Mouse (Mus musculus): ENCODE results near the gene Sh3d19.

Sh3d19 gene

GRCm38 (mm10) chr3:85970742-85971598 lies at the start of gene Sh3d19:
Gene Sh3d19 (plus strand): TSS chr3:85971109.
- DNase-seq (ENCODE audit: low spot score): no peak

- DNase-seq (ENCODE audit: low spot score): no peak
Observed at GRCm38 (mm10) chr3:85922331-85922730, 48.6 kb upstream of the Sh3d19 start.

- DNase-seq (ENCODE audit: low spot score): no peak
Observed at GRCm38 (mm10) chr3:85923343-85923742, 47.6 kb upstream of the Sh3d19 start.

- peak; percentile 74 for DNase-seq (ENCODE audit: low spot score)
Observed at GRCm38 (mm10) chr3:85923954-85924945, 46.7 kb upstream of the Sh3d19 start.

GRCm38 (mm10) chr3:85927296-85927695 lies 43.6 kb upstream of the Sh3d19 start:
- no peak for DNase-seq (ENCODE audit: low spot score)

GRCm38 (mm10) chr3:85928140-85928611 lies 42.7 kb upstream of the Sh3d19 start:
- peak; percentile 16 for DNase-seq (ENCODE audit: low spot score)

GRCm38 (mm10) chr3:85929711-85930110 lies 41.2 kb upstream of the Sh3d19 start:
- DNase-seq (ENCODE audit: low spot score): no peak

GRCm38 (mm10) chr3:85930671-85931255 lies 40.1 kb upstream of the Sh3d19 start:
- DNase-seq (ENCODE audit: low spot score): no peak

GRCm38 (mm10) chr3:85931859-85932258 lies 39.0 kb upstream of the Sh3d19 start:
- no peak for DNase-seq (ENCODE audit: low spot score)

GRCm38 (mm10) chr3:85933586-85933985 lies 37.3 kb upstream of the Sh3d19 start:
- no peak for DNase-seq (ENCODE audit: low spot score)

GRCm38 (mm10) chr3:85950914-85951313 lies 20.0 kb upstream of the Sh3d19 start:
- DNase-seq (ENCODE audit: low spot score): no peak

GRCm38 (mm10) chr3:85952696-85953283 lies 18.1 kb upstream of the Sh3d19 start:
- no peak for DNase-seq (ENCODE audit: low spot score)

- no peak for DNase-seq (ENCODE audit: low spot score)
Observed at GRCm38 (mm10) chr3:85955269-85955668, 15.6 kb upstream of the Sh3d19 start.

- no peak for DNase-seq (ENCODE audit: low spot score)
Observed at GRCm38 (mm10) chr3:85955704-85956103, 15.2 kb upstream of the Sh3d19 start.

GRCm38 (mm10) chr3:85959669-85960068 lies 11.2 kb upstream of the Sh3d19 start:
- DNase-seq (ENCODE audit: low spot score): no peak

- DNase-seq (ENCODE audit: low spot score): no peak
Observed at GRCm38 (mm10) chr3:85961134-85961533, 9.8 kb upstream of the Sh3d19 start.

- no peak for DNase-seq (ENCODE audit: low spot score)
Observed at GRCm38 (mm10) chr3:85965479-85965878, 5.4 kb upstream of the Sh3d19 start.

GRCm38 (mm10) chr3:85969040-85969439 lies 1.9 kb upstream of the Sh3d19 start:
- DNase-seq (ENCODE audit: low spot score): no peak

GRCm38 (mm10) chr3:85971599-85971975 lies 678 bp downstream of the Sh3d19 start:
- DNase-seq (ENCODE audit: low spot score): no peak

- DNase-seq (ENCODE audit: low spot score): no peak
Observed at GRCm38 (mm10) chr3:85973376-85974140, 2.6 kb downstream of the Sh3d19 start.

GRCm38 (mm10) chr3:85974451-85974850 lies 3.5 kb downstream of the Sh3d19 start:
- no peak for DNase-seq (ENCODE audit: low spot score)

All from layer of hippocampus, adult 9-10 months (tissue).